Comparison of ENCODE assay signal across 19 mouse cellular contexts in the genomic region with DNA sequence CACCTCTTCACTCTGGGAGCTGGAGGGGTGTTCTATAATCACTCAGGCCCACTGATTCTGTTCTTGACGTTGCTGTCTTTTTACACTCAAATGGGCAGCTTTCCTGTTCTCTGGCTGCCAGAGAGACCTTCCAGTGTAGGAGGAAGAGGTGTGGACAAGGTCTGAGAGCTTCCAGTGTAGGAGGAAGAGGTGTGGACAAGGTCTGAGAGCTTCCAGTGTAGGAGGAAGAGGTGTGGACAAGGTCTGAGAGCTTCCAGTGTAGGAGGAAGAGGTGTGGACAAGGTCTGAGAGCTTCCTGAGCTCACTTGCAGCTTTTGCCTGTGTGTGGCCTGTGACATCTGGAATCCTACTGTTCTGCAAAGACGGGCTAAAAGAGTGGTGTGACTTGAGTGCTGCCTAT. TPM values are rescaled to one million over a fixed set of nuclear protein-coding genes. Genes with fewer than 3 reads are reported as not detected.
DNase-seq lines count a peak whose midpoint lies in the region; ATAC-seq lines count a peak whose summit lies in the region.
"Not testable (repeated sequence)": the region's sequence is repeated elsewhere in the genome, so short reads cannot be mapped to it uniquely, and the experiment has no call there.
"Had no signal": no experiment of that assay in that cellular context is flagged by ENCODE, and none has a peak within 500 bp of the region (broad histone marks: within the 10 kb centered on the region; RNA-seq: fewer than 3 reads in every experiment).

No protein-coding gene starts in this region.

- H3K4me2 ChIP-seq in heart, embryonic 14.5 days (ENCODE audit: low read length) = peak overlapping the region; percentile 35
- H3K4me2 ChIP-seq in kidney, embryonic 16.5 days (replicated peaks; ENCODE audit: low read depth, low read length); stomach, embryonic 16.5 days (ENCODE audit: low read depth, low read length): not testable (repeated sequence)

- not testable (repeated sequence) for H3K9me3 ChIP-seq in heart, embryonic 14.5 days (ENCODE audit: control insufficient read depth, low read length); kidney, embryonic 16.5 days (ENCODE audit: low read length); stomach, embryonic 16.5 days (replicated peaks; ENCODE audit: control insufficient read depth, low read length)

- peak; percentile 19 for DNase-seq in cerebellum, adult 9-11 months
- DNase-seq in heart, adult 8-10 months (ENCODE audit: low spot score) = peak; percentile 48
- peak; percentile 12 for DNase-seq in heart, postnatal 4 days

- not testable (repeated sequence) for H3K36me3 ChIP-seq in heart, embryonic 14.5 days (ENCODE audit: control insufficient read depth, insufficient read depth, low read length); kidney, embryonic 16.5 days (ENCODE audit: insufficient read depth, low read length); stomach, embryonic 16.5 days (ENCODE audit: control insufficient read depth, insufficient read depth, low read length)

- H3K4me3 ChIP-seq in heart, embryonic 14.5 days (ENCODE audit: control insufficient read depth in 1 of 2, insufficient read depth in 1 of 2, low read depth in 1 of 2, low read length in 2 of 2); kidney, embryonic 16.5 days (ENCODE audit: low read length); stomach, embryonic 16.5 days (replicated peaks; ENCODE audit: low read length): not testable (repeated sequence)

- H3K9ac ChIP-seq in heart, embryonic 14.5 days (ENCODE audit: low read length); kidney, embryonic 16.5 days (replicated peaks; ENCODE audit: low read length): not testable (repeated sequence)
- H3K9ac ChIP-seq in stomach, embryonic 16.5 days (ENCODE audit: low read length) = 0 out of 2 replicates have a peak overlapping the region, but pooled peaks have one; percentile 17

- H3K27me3 ChIP-seq in heart, embryonic 14.5 days (ENCODE audit: control insufficient read depth, insufficient read depth, low read length) = peaks cover 81% of the 10 kb centered on the region
- H3K27me3 ChIP-seq in kidney, embryonic 16.5 days (ENCODE audit: insufficient read depth, low read length); stomach, embryonic 16.5 days (ENCODE audit: control insufficient read depth, insufficient read depth, low read length): not testable (repeated sequence)

- peak overlapping the region; percentile 48 to 57; a peak in 3 of 4 replicates for H3K27ac ChIP-seq in heart, embryonic 14.5 days (replicated peaks in 1 of 2; ENCODE audit: control insufficient read depth in 1 of 2, insufficient read depth in 1 of 2, low read depth in 2 of 2, low read length in 2 of 2)
- H3K27ac ChIP-seq in kidney, embryonic 16.5 days (ENCODE audit: low read length) = 0 out of 2 replicates have a peak overlapping the region, but pooled peaks have one; percentile 32
- H3K27ac ChIP-seq in stomach, embryonic 16.5 days (ENCODE audit: low read length) = peak overlapping the region; percentile 34; the same call in 1 of the 2 replicates

- not testable (repeated sequence) for H3K4me1 ChIP-seq in heart, embryonic 14.5 days (ENCODE audit: control insufficient read depth in 2 of 2, insufficient read depth in 2 of 2, low read length in 2 of 2); kidney, embryonic 16.5 days (ENCODE audit: insufficient read depth, low read length); stomach, embryonic 16.5 days (ENCODE audit: control insufficient read depth, insufficient read depth, low read length)

- peak; percentile 62 for ATAC-seq in heart, embryonic 14.5 days (ENCODE audit: insufficient number of reproducible peaks, insufficient read depth, low FRiP score, low read depth)
- ATAC-seq in kidney, embryonic 16.5 days (ENCODE audit: low FRiP score, low TSS enrichment); stomach, embryonic 16.5 days (ENCODE audit: insufficient read depth, low FRiP score): not testable (repeated sequence)

- WGBS in heart, embryonic 14.5 days = 0% methylated on average over 2 of the region's 2 CpGs
- WGBS in kidney, embryonic 16.5 days = 26% methylated on average over 2 of the region's 2 CpGs
- 45% methylated on average over 2 of the region's 2 CpGs for whole genome bisulfite sequencing in stomach, embryonic 16.5 days

RNA-seq across cellular contexts. Expression of a gene that starts 11.6 kb away (rescaled TPM):
- 10 to 100 TPM; 26.3 to 43.9 (median 37.1) TPM for total RNA-seq in heart, adult 8-10 months (2022)
- 0.23 and 0.43 TPM in 2 replicates for polyA plus RNA-seq in heart, embryonic 14.5 days (2014; fragmentation: Nextera tagmentation; extraction: Ambion mirVana)
- 1 to 10 TPM; 1.3 to 2.2 TPM for total RNA-seq in heart, postnatal 4 days (2021)
- 0.15 and 0.56 TPM in 2 replicates for polyA plus RNA-seq in kidney, embryonic 16.5 days (2015; fragmentation: Nextera tagmentation; extraction: Ambion mirVana)
- 1.1 and 1.4 TPM in 2 replicates for polyA plus RNA-seq in stomach, embryonic 16.5 days (2015; fragmentation: Nextera tagmentation; extraction: Ambion mirVana)
- polyA plus RNA-seq: G1E had no signal

RNA-seq across cellular contexts. Expression of a gene that starts 13.3 kb away (rescaled TPM):
- total RNA-seq in heart, adult 8-10 months (2022) = not detected
- polyA plus RNA-seq in heart, embryonic 14.5 days (2014; fragmentation: Nextera tagmentation; extraction: Ambion mirVana) = not detected in 2 replicates
- total RNA-seq in heart, postnatal 4 days (2021) = not detected
- polyA plus RNA-seq in kidney, embryonic 16.5 days (2015; fragmentation: Nextera tagmentation; extraction: Ambion mirVana) = not detected in 2 replicates
- polyA plus RNA-seq in stomach, embryonic 16.5 days (2015; fragmentation: Nextera tagmentation; extraction: Ambion mirVana) = not detected in 2 replicates
- total RNA-seq: adrenal gland, adult 8-10 months; adrenal gland, postnatal 36 days; G1E; gastrocnemius, postnatal 14 days; heart, postnatal 36 days had no signal
- polyA plus RNA-seq: embryonic facial prominence, embryonic 13.5 days; forebrain, embryonic 12.5 days; forebrain, embryonic 16.5 days; frontal cortex, adult 2 months; G1E; gonadal fat pad, adult 2 months; heart, embryonic 11.5 days; hindbrain, embryonic 13.5 days; intestine, embryonic 15.5 days had no signal
